Mouse (Mus musculus): ENCODE measurements around the gene Grn.

Gene Grn

GRCm38 (mm10) chr11:102429551-102429950, 564 bp upstream of the Grn start:
- ChIA-PET POLR2A (interaction anchor here (0.6 to 6.0 kb wide), 78 partner anchors 8 to 687 kb away, joined by 3 to 115 read pairs (median 8); partner anchors contain the start of genes Slc25a39 (in 4 of the 4), Ubtf (in 3 of the 4), Atxn7l3 (in 2 of the 4) and BC030867 (in 2 of the 4)), CTCF (interaction anchor here (0.6 to 3.0 kb wide), 32 partner anchors 9 to 1763 kb away, joined by 3 to 42 read pairs (median 6); partner anchors contain the start of genes BC030867 (in 3 of the 4), Asb16 (in 1 of the 4), Fam171a2 (in 1 of the 4) and Rundc3a (in 1 of the 4))

- ChIA-PET CTCF (interaction anchor here (0.6 to 3.0 kb wide), 63 partner anchors 7 to 1611 kb away, joined by 3 to 42 read pairs (median 6); partner anchors contain the start of genes BC030867 (in 2 of the 4), Fam171a2 (in 2 of the 4), Tmub2 (in 2 of the 4) and Slc25a39 (in 1 of the 4)), POLR2A (interaction anchor here (0.6 to 6.0 kb wide), 100 partner anchors 8 to 702 kb away, joined by 3 to 115 read pairs (median 6); partner anchors contain the start of genes Slc25a39 (in 4 of the 4), Asb16 (in 3 of the 4), BC030867 (in 3 of the 4) and Fam171a2 (in 2 of the 4))
These were observed 1.0 kb downstream of the Grn start for GRCm38 (mm10) chr11:102431018-102431645.

- POLR2A ChIA-PET, result interaction anchor here in 3 of 4 experiments (0.6 to 6.0 kb wide), 15 partner anchors 10 to 183 kb away, joined by 3 to 115 read pairs (median 10); partner anchors contain the start of genes Slc25a39 (in 2 of the 3), BC030867 (in 1 of the 3) and Fam171a2 (in 1 of the 3)
- CTCF ChIA-PET, result interaction anchor here in 3 of 4 experiments (0.7 to 2.2 kb wide), 16 partner anchors 15 to 185 kb away, joined by 3 to 42 read pairs (median 9); partner anchors contain the start of genes Fam171a2 (in 2 of the 3) and Slc25a39 (in 1 of the 3)
These were observed 1.6 kb downstream of the Grn start for GRCm38 (mm10) chr11:102431728-102432114.

- CTCF ChIA-PET, result interaction anchor here in 2 of 4 experiments (0.7 to 1.2 kb wide), 3 partner anchors 15 to 123 kb away, joined by 3 to 4 read pairs (median 3); partner anchors contain the start of gene Fam171a2 (in 1 of the 2)
- POLR2A ChIA-PET, result interaction anchor here in 3 of 4 experiments (0.6 to 3.8 kb wide), 6 partner anchors 14 to 182 kb away, joined by 3 to 25 read pairs (median 3); partner anchors contain the start of genes Fam171a2 (in 1 of the 3) and Slc25a39 (in 1 of the 3)
These were observed 2.2 kb downstream of the Grn start for GRCm38 (mm10) chr11:102432115-102432843.

- ChIA-PET POLR2A (interaction anchor here in 2 of 4 experiments (1.1 to 3.8 kb wide), 4 partner anchors 14 to 133 kb away, joined by 3 to 25 read pairs (median 4); partner anchors contain the start of genes Fam171a2 (in 1 of the 2) and Slc25a39 (in 1 of the 2)), CTCF (interaction anchor here in 2 of 4 experiments (0.7 to 1.2 kb wide), 3 partner anchors 15 to 124 kb away, joined by 3 to 4 read pairs (median 3); partner anchors contain the start of gene Fam171a2 (in 1 of the 2))
These were observed 2.8 kb downstream of the Grn start for GRCm38 (mm10) chr11:102432896-102433295.

- CTCF ChIA-PET, result interaction anchor here (0.5 to 5.2 kb wide), 36 partner anchors 10 to 806 kb away, joined by 3 to 45 read pairs (median 3); partner anchors contain the start of genes Fam171a2 (in 3 of the 4), Tmub2 (in 3 of the 4), BC030867 (in 2 of the 4) and G6pc3 (in 1 of the 4)
- POLR2A ChIA-PET, result interaction anchor here in 3 of 4 experiments (0.6 to 2.3 kb wide), 19 partner anchors 16 to 185 kb away, joined by 3 to 18 read pairs (median 4); partner anchors contain the start of genes Slc25a39 (in 2 of the 3), BC030867 (in 1 of the 3) and Tmub2 (in 1 of the 3)
These were observed 3.8 kb downstream of the Grn start for GRCm38 (mm10) chr11:102433866-102434265.

GRCm38 (mm10) chr11:102434406-102434805, 4.3 kb downstream of the Grn start:
- CTCF ChIA-PET, result interaction anchor here (0.5 to 5.2 kb wide), 37 partner anchors 10 to 807 kb away, joined by 3 to 45 read pairs (median 3); partner anchors contain the start of genes Fam171a2 (in 3 of the 4), Tmub2 (in 3 of the 4), BC030867 (in 2 of the 4) and G6pc3 (in 1 of the 4)
- POLR2A ChIA-PET, result interaction anchor here in 3 of 4 experiments (0.6 to 2.3 kb wide), 27 partner anchors 10 to 186 kb away, joined by 3 to 18 read pairs (median 3); partner anchors contain the start of genes Slc25a39 (in 2 of the 3), Asb16 (in 1 of the 3), BC030867 (in 1 of the 3) and Tmub2 (in 1 of the 3)

GRCm38 (mm10) chr11:102434816-102435705, 4.9 kb downstream of the Grn start:
- ChIA-PET POLR2A (interaction anchor here in 2 of 4 experiments (0.6 to 4.0 kb wide), 30 partner anchors 10 to 187 kb away, joined by 3 to 42 read pairs (median 3); partner anchors contain the start of genes Slc25a39 (in 2 of the 2), Asb16 (in 1 of the 2), BC030867 (in 1 of the 2) and Fam171a2 (in 1 of the 2)), CTCF (interaction anchor here (0.8 to 5.2 kb wide), 26 partner anchors 10 to 367 kb away, joined by 3 to 45 read pairs (median 4); partner anchors contain the start of genes Fam171a2 (in 3 of the 4), BC030867 (in 2 of the 4), Tmub2 (in 2 of the 4) and Slc25a39 (in 1 of the 4))

- ChIA-PET CTCF (interaction anchor here in 2 of 4 experiments (2.3 to 5.2 kb wide), 3 partner anchors 12 to 129 kb away, joined by 18 to 45 read pairs (median 35); partner anchors contain the start of gene Fam171a2 (in 1 of the 2)), POLR2A (interaction anchor here in 3 of 4 experiments (0.7 to 5.1 kb wide), 17 partner anchors 8 to 178 kb away, joined by 3 to 57 read pairs (median 7); partner anchors contain the start of genes Fam171a2 (in 2 of the 3), Slc25a39 (in 2 of the 3), Itga2b (in 1 of the 3) and Tmub2 (in 1 of the 3))
These were observed 5.8 kb downstream of the Grn start for GRCm38 (mm10) chr11:102435754-102436470.

- POLR2A ChIA-PET, result interaction anchor here (0.6 to 5.1 kb wide), 48 partner anchors 9 to 217 kb away, joined by 3 to 60 read pairs (median 7); partner anchors contain the start of genes Slc25a39 (in 3 of the 4), Fam171a2 (in 2 of the 4), Tmub2 (in 2 of the 4) and Asb16 (in 1 of the 4)
- CTCF ChIA-PET, result interaction anchor here (1.0 to 5.2 kb wide), 12 partner anchors 10 to 180 kb away, joined by 3 to 86 read pairs (median 17); partner anchors contain the start of gene Fam171a2 (in 3 of the 4)
These were observed 6.3 kb downstream of the Grn start for GRCm38 (mm10) chr11:102436471-102436790.

- ChIA-PET POLR2A (interaction anchor here (0.5 to 5.1 kb wide), 104 partner anchors 7 to 1333 kb away, joined by 3 to 60 read pairs (median 4); partner anchors contain the start of genes Asb16 (in 3 of the 4), Slc25a39 (in 3 of the 4), Fam171a2 (in 2 of the 4) and Rundc3a (in 2 of the 4)), CTCF (interaction anchor here (0.6 to 5.2 kb wide), 87 partner anchors 7 to 419 kb away, joined by 3 to 86 read pairs (median 4); partner anchors contain the start of genes Fam171a2 (in 3 of the 4), Tmub2 (in 3 of the 4), Grn (in 2 of the 4) and Slc25a39 (in 2 of the 4))
These were observed 7.3 kb downstream of the Grn start for GRCm38 (mm10) chr11:102437120-102438061.

GRCm38 (mm10) chr11:102438212-102439092, 8.3 kb downstream of the Grn start:
- ChIA-PET CTCF (interaction anchor here (0.5 to 5.2 kb wide), 82 partner anchors 8 to 595 kb away, joined by 3 to 86 read pairs (median 5); partner anchors contain the start of genes Fam171a2 (in 4 of the 4), Grn (in 3 of the 4), Slc25a39 (in 2 of the 4) and Tmub2 (in 2 of the 4)), POLR2A (interaction anchor here (0.5 to 5.1 kb wide), 73 partner anchors 8 to 923 kb away, joined by 3 to 60 read pairs (median 5); partner anchors contain the start of genes Asb16 (in 3 of the 4), Fam171a2 (in 3 of the 4), Grn (in 3 of the 4) and Slc25a39 (in 3 of the 4))
